Mouse (Mus musculus) embryonic facial prominence, embryonic 14.5 days (tissue): Measurements from ENCODE around the gene Lemd1. TPM values are rescaled to one million over a fixed set of nuclear protein-coding genes. Genes with fewer than 3 reads are reported as not detected.

Experiments
- ATAC-seq: fragments of 200-750 bp; cut with Nextera tagmentation; 2 replicates; pipeline ENCODE4 v1.8.0; 2017; ENCODE audit warnings: low read depth, moderate number of reproducible peaks, moderate TSS enrichment
- DNase-seq: peaks from one replicate; pipeline ENCODE4 v3.0.0-alpha.2; 2015; ENCODE audit warnings: low spot score
- H3K27ac ChIP-seq: fragments of 300-500 bp; sonication (generic); replicated peaks from 2 replicates; pipeline ENCODE4 v1.5.1; 2014; ENCODE audit warnings: low read depth, mild to moderate bottlenecking, low read length, moderate library complexity
- H3K27me3 ChIP-seq: fragments of 300-500 bp; sonication (generic); replicated peaks from 2 replicates; pipeline ENCODE4 v1.6.1; 2014; ENCODE audit warnings: low read length; ENCODE audit not compliant: control insufficient read depth, insufficient read depth
- H3K36me3 ChIP-seq: fragments of 300-500 bp; sonication (generic); 2 replicates; pipeline ENCODE4 v1.6.1; 2014; ENCODE audit warnings: low read length, mixed read lengths; ENCODE audit not compliant: control insufficient read depth, insufficient read depth
- H3K4me1 ChIP-seq: fragments of 300-500 bp; sonication (generic); 2 replicates; pipeline ENCODE4 v1.6.1; 2014; ENCODE audit warnings: antibody characterized with exemption, low read length; ENCODE audit not compliant: control insufficient read depth, insufficient read depth
- H3K4me2 ChIP-seq: fragments of 300-500 bp; sonication (generic); 2 replicates; pipeline ENCODE4 v1.6.1; 2014; ENCODE audit warnings: low read depth, mild to moderate bottlenecking, low read length, moderate library complexity, mixed read lengths
- H3K4me3 ChIP-seq: fragments of 300-500 bp; sonication (generic); 2 replicates; pipeline ENCODE4 v1.5.1; 2014; ENCODE audit warnings: low read depth, mild to moderate bottlenecking, low read length
- H3K9ac ChIP-seq: fragments of 300-500 bp; sonication (generic); 2 replicates; pipeline ENCODE4 v1.6.1; 2014; ENCODE audit warnings: low read depth, mild to moderate bottlenecking, low read length, moderate library complexity, mixed read lengths
- H3K9me3 ChIP-seq: fragments of 300-500 bp; sonication (generic); 2 replicates; pipeline ENCODE4 v1.6.1; 2016; ENCODE audit warnings: low read length; ENCODE audit not compliant: control insufficient read depth
- WGBS: fragments of 180-500 bp; shearing (Covaris S2); extraction: QIAGEN DNeasy Blood & Tissue Kit; methylation state at CpG from one replicate; pipeline ENCODE4 v1.1.7; 2014; 5-methylcytosine and 5-hydroxymethylcytosine counted together
- polyA plus RNA-seq: library from polyadenylated mRNA; unstranded; fragments of >200 nt; fragmentation: Nextera tagmentation; extraction: Ambion mirVana; gene quantifications from 2 replicates; pipeline ENCODE4 v1.2.1, GENCODE M21; 2014

Lemd1 gene
- polyA plus RNA-seq, 1 experiment from 2014 or later: 0.46 TPM

GRCm38 (mm10) chr1:132200562-132201510 is 9.6 kb downstream of the Lemd1 start:
- Histone ChIP-seq H3K4me1 (peaks cover 25% of the 10 kb centered on the region), H3K27ac (peak overlapping the region; percentile 71)

DNA sequence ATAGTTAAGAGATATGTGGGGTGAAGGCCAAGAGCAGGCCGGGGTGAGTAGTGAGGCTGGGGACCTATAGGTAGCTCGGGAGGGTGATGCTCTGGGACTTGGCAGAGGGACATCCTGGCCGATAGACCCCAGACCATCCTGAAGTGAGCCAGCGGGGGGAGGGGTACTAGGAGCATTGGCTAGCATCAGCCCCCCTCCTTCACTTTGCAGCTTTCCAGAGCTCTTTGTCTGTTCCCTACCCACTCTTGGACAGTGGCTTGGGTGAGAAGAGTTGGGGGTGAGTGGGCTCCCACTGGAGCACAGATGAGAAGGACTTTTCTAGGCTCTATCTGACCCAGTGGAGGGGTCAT is 10.3 kb downstream of the Lemd1 start:
- Histone ChIP-seq H3K27ac (peak overlapping the region; percentile 71), H3K4me1 (peaks cover 22% of the 10 kb centered on the region), H3K4me2 (peak overlapping the region; percentile 52), H3K36me3 (no peaks in the 10 kb centered on the region), H3K9me3 (no peaks in the 10 kb centered on the region), H3K4me3 (peak overlapping the region; percentile 38), H3K27me3 (peaks cover 4% of the 10 kb centered on the region; the same call in 1 of the 2 replicates), H3K9ac (peak overlapping the region; percentile 47; the same call in 1 of the 2 replicates)
- ATAC-seq (no peak), DNase-seq (no peak)
- 26% methylated on average over 4 of the region's 4 CpGs for WGBS

More at GRCm38 (mm10) chr1:132200562-132201510, 9.6 kb downstream of the Lemd1 start:
- H3K27me3 ChIP-seq: peaks cover 6% of the 10 kb centered on the region; the same call in 1 of the 2 replicates
- peak overlapping the region; percentile 52 for H3K4me2 ChIP-seq
- 6% methylated on average over 11 of the region's 11 CpGs for WGBS
- H3K4me3 ChIP-seq: peak overlapping the region; percentile 38
- peak overlapping the region; percentile 47 for H3K9ac ChIP-seq
- DNase-seq: peak; percentile 96
- no peaks in the 10 kb centered on the region for H3K36me3 ChIP-seq
- ATAC-seq: peak; percentile 94
- no peaks in the 10 kb centered on the region for H3K9me3 ChIP-seq

DNA sequence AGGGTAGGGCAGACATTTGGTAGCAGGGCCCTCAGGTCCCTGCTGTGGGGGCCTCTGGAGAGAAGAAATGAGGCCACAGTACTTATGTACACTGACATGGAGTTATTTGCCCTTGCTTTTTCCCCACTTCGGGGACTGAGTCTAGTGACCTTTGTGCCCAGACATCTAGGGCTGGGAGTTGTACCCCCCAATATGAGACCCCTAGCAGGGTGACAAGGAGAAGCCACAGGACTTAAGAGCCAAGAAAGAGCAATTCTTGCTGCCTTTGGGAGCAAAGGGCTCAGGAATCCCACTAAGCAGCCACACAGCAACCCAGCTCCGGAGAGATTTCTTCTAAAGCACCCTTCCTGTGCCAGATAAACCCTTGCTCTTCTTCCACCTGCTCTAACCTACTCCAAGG is 10.7 kb downstream of the Lemd1 start:
- Histone ChIP-seq H3K9ac (no peak overlapping the region), H3K27ac (no peak overlapping the region), H3K4me1 (peaks cover 20% of the 10 kb centered on the region), H3K4me3 (peak overlapping the region; percentile 38; the same call in 1 of the 2 replicates), H3K27me3 (peaks cover 4% of the 10 kb centered on the region; the same call in 1 of the 2 replicates), H3K4me2 (peak overlapping the region; percentile 52), H3K9me3 (no peaks in the 10 kb centered on the region), H3K36me3 (no peaks in the 10 kb centered on the region)
- WGBS: 55% methylated on average over 2 of the region's 2 CpGs
- ATAC-seq: no peak
- no peak for DNase-seq

DNA sequence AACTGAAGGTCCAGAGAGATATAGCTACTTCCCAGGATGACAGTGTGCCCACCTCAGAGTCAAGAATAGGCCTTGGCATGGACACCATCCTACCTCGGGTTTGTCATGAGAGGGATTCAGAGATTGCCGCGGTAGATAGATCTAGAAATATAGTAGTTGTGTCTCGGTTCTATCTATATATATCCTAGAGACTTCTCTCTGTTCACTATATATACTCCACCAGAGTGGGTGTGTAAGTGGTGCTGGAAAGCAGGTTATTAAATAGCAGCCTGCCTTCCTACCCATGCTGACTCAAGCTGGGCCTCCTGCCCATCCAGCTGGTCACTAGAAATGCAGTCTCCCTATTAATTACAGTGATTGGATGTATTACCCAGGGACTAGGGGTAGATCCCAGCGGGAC is 11.5 kb downstream of the Lemd1 start:
- H3K4me2 ChIP-seq: no peak overlapping the region
- 91% methylated on average over 5 of the region's 5 CpGs for WGBS
- H3K27ac ChIP-seq: no peak overlapping the region

GRCm38 (mm10) chr1:132205958-132206357 is 14.7 kb downstream of the Lemd1 start:
- DNase-seq (no peak), ATAC-seq (no peak)
- WGBS: 30% methylated on average over 4 of the region's 5 CpGs

More for the DNA sequence above, 11.5 kb downstream of the Lemd1 start:
- H3K9me3 ChIP-seq: no peaks in the 10 kb centered on the region
- H3K36me3 ChIP-seq: no peaks in the 10 kb centered on the region
- ATAC-seq: no peak
- H3K27me3 ChIP-seq: 0 out of 2 replicates have a peak, but pooled peaks cover 4% of the 10 kb centered on the region
- H3K9ac ChIP-seq: no peak overlapping the region
- no peak for DNase-seq
- no peak overlapping the region for H3K4me3 ChIP-seq
- peaks cover 20% of the 10 kb centered on the region for H3K4me1 ChIP-seq

DNA sequence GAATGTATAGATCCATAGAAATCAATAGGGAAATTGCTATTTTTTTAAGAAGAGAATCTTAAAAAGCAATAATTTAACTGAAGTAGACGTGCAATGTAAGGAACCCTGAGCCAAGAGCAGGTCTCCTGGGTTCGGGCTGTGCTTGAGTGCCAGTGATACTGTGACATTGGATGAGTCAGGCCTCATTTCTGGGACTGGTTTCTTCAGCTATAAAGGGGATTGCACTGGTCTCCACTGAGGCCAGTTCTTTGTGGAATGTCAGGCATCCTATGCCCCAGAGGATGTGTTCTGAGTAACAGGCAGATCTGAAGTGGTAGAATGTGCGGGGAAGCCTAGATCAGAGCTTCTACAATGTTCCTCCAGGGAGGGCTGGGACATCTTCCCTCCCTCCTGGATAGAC is 15.6 kb downstream of the Lemd1 start:
- Histone ChIP-seq H3K4me1 (peaks cover 9% of the 10 kb centered on the region), H3K4me3 (no peak overlapping the region), H3K4me2 (no peak overlapping the region), H3K9me3 (no peaks in the 10 kb centered on the region), H3K9ac (no peak overlapping the region), H3K36me3 (no peaks in the 10 kb centered on the region), H3K27me3 (no peaks in the 10 kb centered on the region; the same call in 1 of the 2 replicates), H3K27ac (no peak overlapping the region)
- ATAC-seq (no peak), DNase-seq (no peak)
- 70% methylated on average over 3 of the region's 3 CpGs for WGBS

More at GRCm38 (mm10) chr1:132205958-132206357, 14.7 kb downstream of the Lemd1 start:
- H3K36me3 ChIP-seq: no peaks in the 10 kb centered on the region
- no peaks in the 10 kb centered on the region for H3K27me3 ChIP-seq
- H3K4me3 ChIP-seq: no peak overlapping the region
- no peak overlapping the region for H3K4me2 ChIP-seq
- no peak overlapping the region for H3K9ac ChIP-seq
- peaks cover 7% of the 10 kb centered on the region for H3K4me1 ChIP-seq
- H3K9me3 ChIP-seq: no peaks in the 10 kb centered on the region
- H3K27ac ChIP-seq: no peak overlapping the region

DNA sequence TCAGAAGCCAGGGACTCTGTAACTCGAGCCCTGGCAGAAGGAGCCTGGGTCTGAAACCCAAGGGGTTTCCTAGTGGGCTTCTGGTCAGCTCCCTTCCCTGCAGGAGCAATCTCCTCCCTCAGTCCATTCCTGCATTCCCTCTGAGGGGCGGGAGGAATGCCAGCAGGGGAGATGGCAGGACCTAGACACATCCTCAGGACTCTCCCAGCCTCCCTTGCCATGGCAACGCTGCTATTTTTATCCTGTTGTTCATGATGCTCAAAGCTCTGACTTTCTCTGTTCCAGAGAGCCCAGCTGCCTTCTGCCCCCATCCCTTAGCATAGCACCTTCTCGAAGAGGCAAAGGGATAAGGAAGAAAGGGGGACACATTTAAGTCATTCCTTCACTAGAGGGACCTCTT is 16.9 kb downstream of the Lemd1 start:
- no peaks in the 10 kb centered on the region for H3K36me3 ChIP-seq
- DNase-seq (peak; percentile 40), ATAC-seq (no peak)
- H3K4me2 ChIP-seq: no peak overlapping the region
- H3K9me3 ChIP-seq: no peaks in the 10 kb centered on the region
- peaks cover 4% of the 10 kb centered on the region for H3K27me3 ChIP-seq
- H3K9ac ChIP-seq: no peak overlapping the region
- no peak overlapping the region for H3K4me3 ChIP-seq
- H3K27ac ChIP-seq: no peak overlapping the region
- peaks cover 11% of the 10 kb centered on the region for H3K4me1 ChIP-seq
- WGBS: 15% methylated on average over 4 of the region's 4 CpGs

GRCm38 (mm10) chr1:132209400-132209799 is 18.2 kb downstream of the Lemd1 start:
- Histone ChIP-seq H3K36me3 (no peaks in the 10 kb centered on the region), H3K9me3 (no peaks in the 10 kb centered on the region), H3K27ac (no peak overlapping the region), H3K9ac (no peak overlapping the region), H3K4me1 (peaks cover 11% of the 10 kb centered on the region), H3K4me3 (no peak overlapping the region), H3K4me2 (no peak overlapping the region), H3K27me3 (peaks cover 4% of the 10 kb centered on the region)
- no peak for DNase-seq
- ATAC-seq: no peak
- WGBS: 58% methylated on average over 10 of the region's 10 CpGs
